ENCODE assay signal across 11 mouse cellular contexts in the genomic region with DNA sequence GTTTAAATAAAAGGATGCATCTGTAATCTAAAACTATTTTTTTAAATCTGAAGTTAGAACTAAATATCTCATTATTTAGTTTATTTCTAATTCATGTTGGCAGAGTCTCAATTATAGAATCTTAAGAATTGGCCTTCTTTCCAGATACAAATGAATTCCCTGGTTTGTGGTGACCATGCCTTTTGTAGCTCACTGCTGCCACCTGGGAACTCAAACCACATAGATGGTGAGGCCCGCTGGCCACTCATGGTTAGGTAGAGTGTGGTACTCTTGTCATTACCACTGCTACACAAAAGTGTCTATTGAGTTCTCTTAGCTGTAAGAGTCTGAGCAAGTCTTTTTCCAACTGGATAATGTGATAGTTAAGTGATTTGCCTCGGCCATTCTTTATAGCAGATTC. TPM values are rescaled to one million over a fixed set of nuclear protein-coding genes. Genes with fewer than 3 reads are reported as not detected.
DNase-seq lines count a peak whose midpoint lies in the region; ATAC-seq lines count a peak whose summit lies in the region.
"Had no signal": no experiment of that assay in that cellular context is flagged by ENCODE, and none has a peak within 500 bp of the region (broad histone marks: within the 10 kb centered on the region; RNA-seq: fewer than 3 reads in every experiment).

No protein-coding gene starts in this region.

- no peaks in the 10 kb centered on the region for H3K36me3 ChIP-seq in midbrain, embryonic 14.5 days (ENCODE audit: control insufficient read depth, insufficient read depth, low read length)
- no peaks in the 10 kb centered on the region for H3K36me3 ChIP-seq in midbrain, embryonic 10.5 days
- H3K36me3 ChIP-seq: liver, embryonic 13.5 days had no signal

- H3K9me3 ChIP-seq in midbrain, embryonic 14.5 days (ENCODE audit: control insufficient read depth, low read length) = no peaks in the 10 kb centered on the region
- H3K9me3 ChIP-seq in midbrain, embryonic 10.5 days (replicated peaks) = no peaks in the 10 kb centered on the region
- H3K9me3 ChIP-seq: liver, embryonic 13.5 days had no signal

- no peaks in the 10 kb centered on the region for H3K27me3 ChIP-seq in midbrain, embryonic 14.5 days (ENCODE audit: control insufficient read depth, insufficient read depth, low read length)
- H3K27me3 ChIP-seq in midbrain, embryonic 10.5 days (ENCODE audit: low read depth, poor library complexity, severe bottlenecking) = no peaks in the 10 kb centered on the region
- H3K27me3 ChIP-seq: liver, embryonic 13.5 days had no signal

- no peak for ATAC-seq in midbrain, embryonic 14.5 days (ENCODE audit: low FRiP score, low TSS enrichment)
- ATAC-seq: intestine, embryonic 16.5 days had no signal

- 80% methylated on average over 2 of the region's 2 CpGs for WGBS in midbrain, embryonic 14.5 days
- WGBS in midbrain, embryonic 10.5 days = 75% methylated on average over 2 of the region's 2 CpGs

- DNase-seq in heart, adult 18-20 months = peak; percentile 14 to 47
- DNase-seq in heart, adult 11 months = no peak
- peak; percentile 3 for DNase-seq in midbrain, embryonic 14.5 days
- no peak for DNase-seq in midbrain, embryonic 10.5 days (ENCODE audit: low spot score)
- peak; percentile 48 for DNase-seq in adrenal gland, postnatal 36 days
- peak; percentile 51 for DNase-seq in lung, postnatal 36 days
- DNase-seq in thymus, postnatal 10 days (ENCODE audit: low spot score in 2 of 2) = no peak
- DNase-seq in gastrocnemius, adult 8-10 months (ENCODE audit: low spot score in 2 of 2) = no peak
- DNase-seq: liver, embryonic 13.5 days had no signal

- no peak overlapping the region for H3K9ac ChIP-seq in midbrain, embryonic 14.5 days (replicated peaks; ENCODE audit: low read length)
- H3K9ac ChIP-seq: liver, embryonic 13.5 days had no signal

- no peak overlapping the region for H3K4me3 ChIP-seq in midbrain, embryonic 14.5 days (replicated peaks; ENCODE audit: low read depth, low read length)
- H3K4me3 ChIP-seq in midbrain, embryonic 10.5 days = no peak overlapping the region
- H3K4me3 ChIP-seq: liver, embryonic 13.5 days had no signal

- H3K4me1 ChIP-seq in midbrain, embryonic 14.5 days (ENCODE audit: control insufficient read depth, insufficient read depth, low read length) = no peaks in the 10 kb centered on the region
- no peaks in the 10 kb centered on the region for H3K4me1 ChIP-seq in midbrain, embryonic 10.5 days
- H3K4me1 ChIP-seq: liver, embryonic 13.5 days had no signal

- no peak overlapping the region for H3K4me2 ChIP-seq in midbrain, embryonic 14.5 days (ENCODE audit: low read length)
- H3K4me2 ChIP-seq: liver, embryonic 13.5 days had no signal

- H3K27ac ChIP-seq in midbrain, embryonic 14.5 days (replicated peaks; ENCODE audit: low read depth, low read length) = no peak overlapping the region
- H3K27ac ChIP-seq in midbrain, embryonic 10.5 days (replicated peaks) = no peak overlapping the region
- H3K27ac ChIP-seq: liver, embryonic 13.5 days had no signal

RNA-seq across cellular contexts. Expression of a gene that starts 45.4 kb away (rescaled TPM):
- not detected for total RNA-seq in heart, adult 18-20 months (2021)
- polyA plus RNA-seq in midbrain, embryonic 14.5 days (2014; fragmentation: Nextera tagmentation; extraction: Ambion mirVana) = not detected in 2 replicates
- polyA plus RNA-seq in midbrain, embryonic 10.5 days (2016; fragmentation: Nextera tagmentation; extraction: Ambion mirVana) = not detected in 2 replicates
- total RNA-seq in adrenal gland, postnatal 36 days (2021) = not detected
- total RNA-seq in gastrocnemius, adult 8-10 months (2022) = not detected
- total RNA-seq: MEL had no signal
- polyA plus RNA-seq: intestine, embryonic 16.5 days; liver, embryonic 13.5 days had no signal

Comparison
In these comparisons a context has a peak if more than half of its experiments do, and no peak if none do; other contexts are left out.
1. DNase-seq: peak in heart, adult 18-20 months (2 of 2), midbrain, embryonic 14.5 days (single experiment), adrenal gland, postnatal 36 days (2 of 2) and lung, postnatal 36 days (single experiment); none in heart, adult 11 months (single experiment), midbrain, embryonic 10.5 days (single experiment), thymus, postnatal 10 days (0 of 2) and gastrocnemius, adult 8-10 months (0 of 2).